Mouse (Mus musculus) brain, embryonic 14.5 days (tissue): ENCODE data around the gene Pck2.

Source experiments
- CTCF ChIP-seq: fragments of 200-500 bp; IDR thresholded peaks from 2 replicates; pipeline ENCODE4 v1.5.1; 2012; ENCODE audit warnings: inconsistent platforms, mild to moderate bottlenecking, moderate library complexity, borderline replicate concordance; ENCODE audit not compliant: insufficient read depth, insufficient read length; ENCODE audit errors: extremely low read depth
- POLR2A ChIP-seq: fragments of 200-500 bp; IDR thresholded peaks from 2 replicates; pipeline ENCODE4 v1.6.1; 2012; ENCODE audit warnings: mild to moderate bottlenecking, inconsistent platforms, borderline replicate concordance; ENCODE audit not compliant: poor library complexity, insufficient read depth, insufficient read length, severe bottlenecking; ENCODE audit errors: extremely low read depth

GRCm38 (mm10) chr14:55558740-55559448, 18.8 kb downstream of the Pck2 start:
- TF ChIP-seq CTCF (no peak), POLR2A (no peak)
